Mouse (Mus musculus): ENCODE data around the gene 1700080O16Rik.

Gene 1700080O16Rik

GRCm38 (mm10) chrX:51972672-51973071 is at the start of gene 1700080O16Rik:
Gene 1700080O16Rik (minus strand): TSS chrX:51972772.
- in situ Hi-C loops (cut with MboI; ENCODE audit: unreplicated experiment in 2 of 2) = no loop called here

- in situ Hi-C loops (cut with MboI; ENCODE audit: unreplicated experiment in 2 of 2) = no loop called here
These were observed 45.1 kb upstream of the 1700080O16Rik start for GRCm38 (mm10) chrX:52017660-52018059.

GRCm38 (mm10) chrX:52000072-52000471 is 27.5 kb upstream of the 1700080O16Rik start:
- in situ Hi-C loops (cut with MboI; ENCODE audit: unreplicated experiment in 2 of 2) = no loop called here

GRCm38 (mm10) chrX:51999426-51999825 is 26.9 kb upstream of the 1700080O16Rik start:
- in situ Hi-C loops (cut with MboI; ENCODE audit: unreplicated experiment in 2 of 2) = no loop called here

- in situ Hi-C loops (cut with MboI; ENCODE audit: unreplicated experiment in 2 of 2) = no loop called here
These were observed 3.8 kb upstream of the 1700080O16Rik start for GRCm38 (mm10) chrX:51976361-51976760.

GRCm38 (mm10) chrX:51974618-51975017 is 2.0 kb upstream of the 1700080O16Rik start:
- in situ Hi-C loops (cut with MboI; ENCODE audit: unreplicated experiment in 2 of 2) = no loop called here

- in situ Hi-C loops (cut with MboI; ENCODE audit: unreplicated experiment in 2 of 2) = no loop called here
These were observed 24.5 kb downstream of the 1700080O16Rik start for GRCm38 (mm10) chrX:51948071-51948470.

- in situ Hi-C loops (cut with MboI; ENCODE audit: unreplicated experiment in 2 of 2) = no loop called here
These were observed 34.5 kb downstream of the 1700080O16Rik start for GRCm38 (mm10) chrX:51938076-51938475.

GRCm38 (mm10) chrX:51919091-51919490 is 53.5 kb downstream of the 1700080O16Rik start:
- in situ Hi-C loops (cut with MboI; ENCODE audit: unreplicated experiment in 2 of 2) = no loop called here
